ENCODE assay signal across 31 mouse cellular contexts in genomic region chr11:116456234-116456633, GRCm38 (mm10). TPM values are rescaled to one million over a fixed set of nuclear protein-coding genes. Genes with fewer than 3 reads are reported as not detected.
"Had no signal": no experiment of that assay in that cellular context is flagged by ENCODE, and none has a peak within 500 bp of the region (broad histone marks: within the 10 kb centered on the region; RNA-seq: fewer than 3 reads in every experiment).

No protein-coding gene starts in this region.

- H3K27me3 ChIP-seq: hindbrain, embryonic 12.5 days; intestine, embryonic 15.5 days; limb, embryonic 12.5 days had no signal

- H3K4me1 ChIP-seq: heart, embryonic 12.5 days; hindbrain, embryonic 12.5 days; intestine, embryonic 15.5 days had no signal

- H3K36me3 ChIP-seq: heart, embryonic 10.5 days; heart, embryonic 12.5 days; hindbrain, embryonic 10.5 days; hindbrain, embryonic 12.5 days; intestine, embryonic 15.5 days; limb, embryonic 10.5 days; limb, embryonic 12.5 days had no signal

- H3K27ac ChIP-seq: gastrocnemius, adult 2 months; heart, embryonic 10.5 days; hindbrain, embryonic 10.5 days; hindbrain, embryonic 12.5 days; hindbrain, embryonic 14.5 days; intestine, embryonic 15.5 days; layer of hippocampus, adult 2 months; left cerebral cortex, adult 2 months; limb, embryonic 12.5 days had no signal

- ATAC-seq: hindbrain, embryonic 16.5 days; inflammation-experienced regulatory T-cells, adult 6 months; intestine, embryonic 15.5 days; intestine, postnatal 0 days had no signal

- DNase-seq: gastrocnemius, adult 2 months; gastrocnemius, postnatal 10 days; gastrocnemius, postnatal 25 days; heart, adult 18-20 months; heart, postnatal 10 days; heart, postnatal 4 days; kidney, adult 18-20 months; kidney, adult 8-10 months; kidney, postnatal 10 days; kidney, postnatal 25 days; kidney, postnatal 4 days; liver had no signal

- H3K4me3 ChIP-seq: gastrocnemius, adult 2 months; heart, embryonic 10.5 days; heart, embryonic 12.5 days; hindbrain, embryonic 10.5 days; hindbrain, embryonic 12.5 days; intestine, embryonic 15.5 days; layer of hippocampus, adult 2 months; left cerebral cortex, adult 2 months; limb, embryonic 10.5 days; limb, embryonic 12.5 days had no signal

RNA-seq across cellular contexts. Expression of gene Qrich2, which starts 9.8 kb away (rescaled TPM):
- total RNA-seq: gastrocnemius, postnatal 10 days; gastrocnemius, postnatal 25 days; granulocyte monocyte progenitor cell, adult 5-6 weeks; heart, postnatal 10 days; heart, postnatal 25 days; layer of hippocampus, postnatal 25 days; left cerebral cortex, postnatal 14 days; left cerebral cortex, postnatal 36 days had no signal
- polyA plus RNA-seq: heart, embryonic 12.5 days; heart, embryonic 14.5 days; hindbrain, embryonic 14.5 days; inflammation-experienced regulatory T-cells, adult 6 months had no signal
